Mouse (Mus musculus): ENCODE measurements around the gene Pcnx3.

- TF ChIP-seq CTCF (IDR thresholded peaks at IDR 0.05; ENCODE audit: low read depth, low read length) (no peak), POLR2A (IDR thresholded peaks at IDR 0.05; ENCODE audit: insufficient read depth, low read length) (no peak)
These were observed 2.3 kb downstream of the Pcnx3 start for GRCm38 (mm10) chr19:5686437-5686836.
